Mouse (Mus musculus) cortical plate, adult 2 months (tissue): ENCODE results near the gene Fbf1.

Source experiments
- CTCF ChIP-seq: fragments of 200-500 bp; IDR thresholded peaks from 2 replicates; pipeline ENCODE4 v1.5.1; 2011; ENCODE audit warnings: mild to moderate bottlenecking, control low read depth, low read length; ENCODE audit not compliant: insufficient read depth; ENCODE audit errors: extremely low read depth
- POLR2A ChIP-seq: fragments of 200-500 bp; IDR thresholded peaks from 2 replicates; pipeline ENCODE4 v1.6.1; 2011; ENCODE audit warnings: mild to moderate bottlenecking, low read length, control low read depth; ENCODE audit not compliant: insufficient read depth; ENCODE audit errors: extremely low read depth

DNA sequence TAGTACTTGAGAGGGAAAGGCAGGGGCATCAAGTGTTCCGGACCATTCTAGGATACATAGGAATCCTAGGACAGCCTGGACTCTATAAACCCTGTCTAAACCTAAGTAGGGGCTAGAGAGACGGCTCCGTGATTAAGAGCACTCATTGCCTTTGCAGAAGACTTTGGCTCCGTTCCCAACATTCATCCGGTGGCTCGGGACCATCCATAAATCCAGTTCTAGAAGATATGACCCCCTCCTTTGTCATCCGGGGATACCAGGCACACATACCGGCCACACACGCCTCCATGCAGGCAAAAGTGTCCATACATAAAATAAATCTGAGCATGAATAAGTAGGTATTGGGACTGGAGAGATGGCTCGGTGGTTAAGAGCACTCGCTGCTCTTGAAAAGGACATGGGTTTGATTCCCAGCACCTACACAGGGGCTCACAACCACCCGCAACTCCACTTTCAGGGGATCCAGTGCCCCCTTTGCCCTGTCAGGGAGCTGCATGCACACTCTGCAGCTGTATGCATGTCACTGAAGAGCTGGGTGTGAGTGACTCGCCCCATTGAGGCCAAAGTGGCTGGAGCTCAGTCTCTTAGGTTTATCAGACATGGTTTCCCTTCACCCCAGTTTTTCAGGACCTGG lies 46.0 kb upstream of the Fbf1 start:
- TF ChIP-seq POLR2A (no peak), CTCF (no peak)
